Mouse (Mus musculus): ENCODE measurements around the gene Hk1.

Hk1 gene

DNA sequence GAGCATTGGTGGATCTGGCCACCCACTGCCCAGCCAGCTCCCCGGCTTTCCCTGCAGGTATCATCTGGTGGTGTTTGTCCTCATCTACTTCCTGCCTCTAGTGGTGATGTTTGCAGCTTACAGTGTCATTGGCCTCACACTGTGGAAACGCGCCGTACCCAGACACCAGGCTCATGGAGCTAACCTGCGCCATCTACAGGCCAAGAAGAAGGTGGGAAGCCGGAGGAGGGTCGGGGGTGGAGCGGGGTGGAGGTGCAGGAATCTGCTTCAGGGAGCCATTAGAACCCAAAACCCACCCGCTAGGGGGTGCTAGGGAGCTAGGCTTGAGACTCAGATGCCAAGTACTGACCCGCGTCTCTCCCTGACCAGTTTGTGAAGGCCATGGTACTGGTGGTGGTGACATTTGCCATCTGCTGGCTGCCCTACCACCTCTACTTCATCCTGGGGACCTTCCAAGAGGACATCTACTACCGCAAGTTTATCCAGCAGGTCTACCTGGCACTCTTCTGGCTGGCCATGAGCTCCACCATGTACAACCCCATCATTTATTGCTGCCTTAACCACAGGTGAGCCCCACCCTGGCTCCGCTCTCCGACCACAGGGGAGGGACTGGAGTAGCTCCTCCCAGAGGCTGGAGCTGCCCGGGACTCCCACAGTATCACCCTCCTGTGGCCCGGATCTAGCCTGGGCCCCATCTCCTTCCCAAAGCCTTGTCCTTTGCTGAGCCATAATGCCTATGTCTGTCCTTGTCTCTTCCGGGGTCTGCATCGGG lies 118.4 kb downstream of the Hk1 start:
- DNase-seq = peak; percentile 48 to 55

DNA sequence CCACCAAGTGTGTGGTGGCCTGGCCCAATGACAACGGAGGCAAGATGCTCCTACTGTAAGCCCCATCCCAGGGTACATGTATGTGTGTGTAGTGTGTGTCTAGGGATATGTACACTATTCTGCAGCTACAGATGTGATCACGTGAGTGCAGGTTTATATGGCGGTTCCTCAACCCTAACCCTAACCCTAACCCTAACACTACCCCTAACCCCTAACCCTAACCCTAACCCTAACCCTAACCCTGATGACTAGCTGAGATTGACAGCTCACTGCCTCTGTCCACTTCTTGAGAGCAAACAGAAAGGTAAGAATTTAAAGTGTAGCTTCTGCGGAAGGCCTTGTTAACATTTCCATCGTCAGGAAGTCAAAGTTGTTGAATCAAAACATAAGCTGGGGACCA lies 121.4 kb downstream of the Hk1 start:
- no peak for DNase-seq

DNA sequence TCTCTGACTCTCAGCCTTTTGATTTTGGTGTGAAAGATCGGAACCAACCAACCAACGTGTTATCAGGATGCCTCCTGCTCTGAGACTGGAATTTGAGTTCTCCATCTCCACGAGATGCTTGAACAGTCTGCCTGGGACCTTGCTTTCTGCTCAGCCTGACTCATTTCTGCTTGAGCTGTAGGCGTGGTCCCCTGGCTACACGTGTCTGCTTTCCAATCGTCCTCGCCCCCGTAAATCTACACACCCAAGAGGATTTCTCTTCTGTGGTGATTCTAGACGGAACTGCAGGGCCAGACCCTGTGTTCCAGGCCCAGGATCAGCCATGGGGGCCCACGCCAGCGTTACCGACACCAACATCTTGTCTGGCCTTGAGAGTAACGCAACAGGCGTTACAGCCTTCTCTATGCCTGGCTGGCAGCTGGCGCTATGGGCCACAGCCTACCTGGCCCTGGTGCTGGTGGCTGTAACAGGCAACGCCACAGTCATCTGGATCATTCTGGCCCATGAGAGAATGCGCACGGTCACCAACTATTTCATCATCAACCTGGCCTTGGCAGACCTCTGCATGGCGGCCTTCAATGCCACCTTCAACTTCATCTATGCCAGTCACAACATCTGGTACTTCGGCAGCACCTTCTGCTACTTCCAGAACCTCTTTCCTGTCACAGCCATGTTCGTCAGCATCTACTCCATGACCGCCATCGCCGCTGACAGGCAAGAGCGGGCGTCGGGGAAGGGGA lies 127.0 kb downstream of the Hk1 start:
- no peak for DNase-seq

DNA sequence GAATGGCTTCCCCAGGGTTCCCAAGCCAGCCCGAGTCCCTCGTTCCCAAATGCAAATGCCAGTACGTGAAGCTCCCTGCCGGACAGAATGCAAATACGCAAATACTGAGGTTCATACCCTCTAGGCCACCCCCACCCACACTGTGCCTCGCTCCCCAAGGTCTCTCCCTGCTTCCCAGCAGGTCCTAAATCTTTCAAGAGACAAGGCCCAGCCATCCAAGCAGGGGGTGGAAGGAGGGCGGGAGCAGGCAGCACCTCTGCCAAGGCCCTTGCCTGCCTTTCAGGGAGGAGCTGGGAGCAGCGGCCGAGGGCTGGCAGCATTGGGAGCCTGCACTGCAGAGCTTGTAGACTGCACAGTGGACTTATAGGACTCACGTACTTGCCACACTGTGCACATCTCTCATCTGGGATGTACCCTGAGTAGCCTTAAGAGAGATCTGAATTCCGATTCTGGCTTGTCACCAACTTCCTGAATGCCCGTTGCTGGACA lies 127.7 kb downstream of the Hk1 start, which contains the start of gene Tacr2:
Gene Tacr2 (plus strand): TSS at position 439 of the 489 bp plus-strand sequence.
- no peak for DNase-seq

- DNase-seq = peak; percentile 36 to 49
Observed at GRCm38 (mm10) chr10:62247815-62248214, 131.9 kb downstream of the Hk1 start.

- DNase-seq = no peak
Observed at GRCm38 (mm10) chr10:62247156-62247555, 132.6 kb downstream of the Hk1 start.

GRCm38 (mm10) chr10:62244067-62244466 lies 135.6 kb downstream of the Hk1 start:
- DNase-seq = no peak

GRCm38 (mm10) chr10:62242896-62243295 lies 136.8 kb downstream of the Hk1 start:
- peak in 1 of 2 experiments; percentile 38 for DNase-seq

DNA sequence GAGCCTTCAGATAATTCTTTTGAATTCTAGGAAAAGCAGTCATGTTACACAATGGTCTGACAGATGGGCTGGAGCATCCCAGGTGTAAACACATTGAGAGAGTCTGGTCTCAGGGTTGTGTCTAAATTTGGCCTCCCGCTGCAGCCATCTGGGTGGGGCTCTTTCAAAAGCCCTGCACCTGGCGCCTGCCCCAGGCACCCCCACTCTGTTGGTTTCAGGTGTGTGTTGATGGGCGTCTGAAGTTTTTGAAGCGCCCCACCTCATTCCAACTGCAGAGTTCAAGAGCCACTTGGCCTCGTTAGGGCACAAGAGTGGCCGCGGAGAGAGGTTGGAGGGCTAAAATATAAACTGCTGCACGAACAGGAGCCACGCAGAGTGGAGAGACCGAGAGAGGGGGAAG lies 137.3 kb downstream of the Hk1 start:
- no peak for DNase-seq

GRCm38 (mm10) chr10:62239270-62239669 lies 140.4 kb downstream of the Hk1 start:
- DNase-seq = no peak

- DNase-seq = no peak
Observed at GRCm38 (mm10) chr10:62238688-62239087, 141.0 kb downstream of the Hk1 start.

DNA sequence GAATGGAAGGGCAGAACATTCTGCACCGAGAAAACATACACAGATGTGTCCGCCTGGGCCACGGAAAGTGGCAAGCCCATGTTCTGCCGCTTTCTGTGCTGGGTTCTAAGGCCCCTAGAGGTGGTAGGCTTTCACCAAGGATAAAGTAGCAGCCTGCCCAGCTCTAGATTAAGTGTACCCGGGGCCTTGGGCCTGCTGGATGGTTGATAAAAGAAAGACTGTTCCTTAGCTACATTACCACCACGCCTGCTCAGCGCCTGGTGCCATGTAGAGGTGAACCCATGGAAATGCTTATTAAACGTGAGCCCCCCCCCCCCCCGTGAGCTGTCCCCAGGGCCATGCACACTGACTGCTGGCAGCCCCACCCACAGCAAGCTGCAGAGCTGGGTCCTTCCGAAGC lies 142.5 kb downstream of the Hk1 start:
- DNase-seq = no peak

GRCm38 (mm10) chr10:62236165-62236564 lies 143.5 kb downstream of the Hk1 start:
- no peak for DNase-seq

- DNase-seq = no peak
Observed at GRCm38 (mm10) chr10:62231811-62232210, 147.9 kb downstream of the Hk1 start.

DNA sequence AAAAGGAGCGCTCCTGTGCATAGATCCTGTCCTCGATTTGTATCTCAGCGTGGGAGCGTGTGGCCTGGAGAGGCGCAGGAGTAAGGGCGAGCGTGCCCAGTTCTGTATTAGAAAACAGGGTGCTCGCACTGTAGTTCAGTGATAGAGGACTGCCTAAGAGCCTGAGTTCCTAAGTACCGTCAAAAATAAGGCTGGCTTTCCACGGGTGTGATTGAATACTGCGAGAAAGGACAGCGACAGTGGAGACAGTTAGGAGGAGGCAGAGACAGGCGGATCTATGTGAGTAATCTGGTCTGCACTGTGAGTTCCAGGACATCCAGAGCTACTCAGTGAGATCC lies 148.3 kb downstream of the Hk1 start:
- DNase-seq = no peak

GRCm38 (mm10) chr10:62230708-62231394 lies 148.9 kb downstream of the Hk1 start, which contains the start of gene Tspan15:
TSS of gene Tspan15 (minus strand) at chr10:62231251.
- peak; percentile 57 to 63 for DNase-seq

- DNase-seq = no peak
Observed at GRCm38 (mm10) chr10:62228126-62228525, 151.6 kb downstream of the Hk1 start.

- no peak for DNase-seq
Observed at GRCm38 (mm10) chr10:62225839-62226238, 153.9 kb downstream of the Hk1 start.

GRCm38 (mm10) chr10:62224231-62224630 lies 155.5 kb downstream of the Hk1 start:
- DNase-seq = no peak

GRCm38 (mm10) chr10:62222777-62223176 lies 156.9 kb downstream of the Hk1 start:
- no peak for DNase-seq

- no peak for DNase-seq
Observed at GRCm38 (mm10) chr10:62221647-62222046, 158.1 kb downstream of the Hk1 start.

- DNase-seq = no peak
Observed at GRCm38 (mm10) chr10:62220732-62221514, 158.8 kb downstream of the Hk1 start.

Data from thymus, adult 18-20 months (tissue).